Mouse (Mus musculus) embryo, embryonic 11 days (tissue): ENCODE measurements at regions not wholly inside any gene's neighbourhood (a gene's known extent, or its start where the extent isn't known, plus 50 kb on each side); places are given as distances from the start of the nearest gene placed in this dataset.
A peak's percentile ranks its signal among the peaks of the same experiment; 100 is the strongest.

Experiments
- DNase-seq: peaks from one replicate; pipeline ENCODE4 v3.0.0-alpha.2; 2015

- no peak for DNase-seq
These were observed 179.2 kb upstream of the Tas2r134 start for GRCm38 (mm10) chr2:51448121-51448520.

DNA sequence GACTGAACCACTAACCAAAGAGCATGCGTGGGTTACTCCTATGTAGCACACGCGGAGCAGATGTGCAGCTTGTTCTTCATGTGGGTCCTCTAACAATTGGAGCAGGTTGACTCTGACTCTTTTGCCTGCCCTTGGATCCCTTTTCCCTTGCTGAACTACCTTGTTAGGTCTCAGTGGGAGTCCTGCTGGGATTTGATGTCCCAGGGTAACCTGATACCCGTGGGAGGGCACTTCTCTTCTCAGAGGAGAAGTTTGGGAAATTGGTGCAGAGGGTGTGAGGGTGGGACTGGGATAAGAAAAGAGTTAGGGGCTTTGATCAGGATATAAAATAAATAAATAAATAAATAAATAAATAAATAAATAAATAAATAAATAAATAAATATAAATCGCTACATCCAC is 179.7 kb upstream of the Tas2r134 start:
- no peak for DNase-seq

- no peak for DNase-seq
These were observed 182.8 kb upstream of the Tas2r134 start for GRCm38 (mm10) chr2:51444386-51445080.

DNA sequence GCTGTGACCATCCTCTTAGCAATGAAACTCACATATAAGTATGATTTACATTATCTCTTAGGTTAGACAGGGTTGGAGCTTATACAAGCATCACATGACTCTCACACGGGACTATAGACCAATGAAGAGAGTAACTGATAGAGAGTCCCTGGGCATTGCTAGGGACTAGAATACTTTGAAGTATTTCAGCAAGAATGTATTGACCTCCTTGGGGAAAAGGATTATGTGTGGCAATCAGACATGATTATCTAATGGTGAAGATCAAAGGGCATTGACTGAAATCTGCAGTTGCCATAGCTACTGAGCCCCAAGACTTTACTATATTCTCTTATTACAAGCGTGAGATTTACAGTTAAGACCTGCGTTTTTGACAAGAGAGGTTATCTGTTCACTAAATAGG is 183.4 kb upstream of the Tas2r134 start:
- DNase-seq = no peak

DNA sequence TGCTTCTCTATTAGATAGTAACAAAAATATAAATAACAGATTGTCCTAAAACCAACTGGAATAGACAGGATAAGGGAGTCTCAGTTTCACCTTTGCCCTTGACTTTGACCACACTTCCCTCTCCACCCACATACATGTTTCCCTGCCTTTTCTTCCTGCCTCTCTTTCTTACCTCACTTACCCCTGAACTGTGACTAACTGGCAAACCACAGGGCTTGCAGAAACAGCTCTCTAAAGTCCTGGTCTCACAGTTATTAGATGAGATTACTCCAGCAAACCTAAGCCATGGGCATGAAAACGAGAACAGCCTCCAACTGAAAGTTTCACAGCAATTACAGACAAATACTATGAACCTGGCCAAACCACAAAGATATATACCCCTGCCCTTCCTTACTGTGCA is 188.3 kb upstream of the Tas2r134 start:
- DNase-seq = no peak

- peak; percentile 39 for DNase-seq
These were observed 190.7 kb upstream of the Tas2r134 start for GRCm38 (mm10) chr2:51436590-51436989.

DNA sequence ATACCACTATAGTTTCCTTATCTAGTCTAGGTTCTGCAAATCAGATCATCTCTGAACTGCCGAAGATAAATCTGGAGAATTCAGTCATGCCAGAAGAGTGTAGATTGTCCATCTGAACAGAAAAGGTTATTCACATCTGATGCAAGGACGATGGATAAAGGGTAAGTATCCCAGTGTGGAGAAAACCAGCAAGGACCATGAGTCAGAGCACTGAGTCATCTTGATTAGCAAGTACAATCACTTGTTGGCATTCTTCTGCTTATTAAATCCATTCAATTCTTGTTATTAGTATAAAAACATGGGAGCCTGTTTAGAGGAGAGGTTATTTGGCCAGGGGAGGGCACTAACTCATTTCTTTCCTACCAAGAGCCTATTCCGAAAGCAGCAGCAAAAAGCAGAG is 195.7 kb upstream of the Tas2r134 start:
- no peak for DNase-seq

- no peak for DNase-seq
These were observed 197.6 kb upstream of the Tas2r134 start for GRCm38 (mm10) chr2:51429716-51430115.

- peak; percentile 61 for DNase-seq
These were observed 204.9 kb upstream of the Tas2r134 start for GRCm38 (mm10) chr2:51422442-51422841.

DNA sequence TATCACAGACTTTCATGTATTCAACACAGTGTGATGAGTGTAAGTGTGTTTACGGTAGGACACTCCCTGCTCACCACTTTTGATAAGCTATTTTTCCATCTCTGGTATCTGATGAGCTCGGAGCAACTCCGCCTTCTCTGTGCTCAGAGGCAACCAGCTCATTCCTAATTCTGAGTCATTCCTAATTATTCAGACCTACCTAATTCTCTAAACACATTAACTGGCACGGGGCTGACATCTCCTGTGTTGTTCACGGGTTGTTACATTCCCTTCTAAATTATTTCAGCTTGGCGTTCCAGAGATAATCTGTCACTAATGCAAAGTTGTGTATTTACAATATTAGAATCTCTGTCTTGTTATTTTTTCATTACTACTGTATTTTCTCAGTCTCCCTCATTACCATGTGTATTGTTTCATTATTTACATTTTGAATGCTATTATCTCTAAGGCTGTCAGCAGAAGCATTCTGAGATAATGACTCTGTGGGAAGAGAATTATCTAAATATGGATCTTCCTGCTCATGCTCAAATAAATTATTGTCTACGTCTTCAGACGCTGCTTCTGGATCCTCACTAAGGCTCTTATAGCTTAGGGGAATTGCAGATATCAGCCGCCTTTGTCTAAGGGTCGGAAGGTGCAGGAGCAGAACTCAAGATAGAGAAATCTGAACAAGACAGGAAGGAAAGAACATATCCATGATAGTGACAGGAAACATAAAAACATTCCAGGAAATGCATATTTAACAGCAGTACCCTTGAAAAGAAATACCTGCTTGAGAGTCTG is 209.2 kb upstream of the Tas2r134 start:
- DNase-seq = no peak

DNA sequence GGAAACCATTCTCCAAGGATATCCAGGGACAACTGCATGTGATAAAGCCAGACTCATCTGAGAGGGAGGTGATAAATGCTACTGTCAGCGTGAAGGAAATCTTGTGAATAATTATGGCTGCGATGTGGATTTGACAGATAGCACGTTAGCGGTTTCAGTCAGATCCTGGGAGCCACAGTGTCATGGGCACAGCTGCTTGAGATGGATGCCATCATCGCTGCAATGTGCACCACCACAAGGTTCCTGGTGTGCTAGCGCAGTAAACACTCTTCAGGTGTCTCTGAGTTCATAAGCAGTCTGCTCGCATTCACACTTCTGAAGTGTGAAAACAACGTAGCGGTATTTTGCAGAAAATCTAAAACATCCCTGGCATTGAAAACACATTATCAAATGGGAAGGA is 238.9 kb upstream of the Tas2r134 start:
- no peak for DNase-seq

GRCm38 (mm10) chr2:51387136-51387535 is 238.2 kb upstream of the Rnd3 start:
- no peak for DNase-seq

DNA sequence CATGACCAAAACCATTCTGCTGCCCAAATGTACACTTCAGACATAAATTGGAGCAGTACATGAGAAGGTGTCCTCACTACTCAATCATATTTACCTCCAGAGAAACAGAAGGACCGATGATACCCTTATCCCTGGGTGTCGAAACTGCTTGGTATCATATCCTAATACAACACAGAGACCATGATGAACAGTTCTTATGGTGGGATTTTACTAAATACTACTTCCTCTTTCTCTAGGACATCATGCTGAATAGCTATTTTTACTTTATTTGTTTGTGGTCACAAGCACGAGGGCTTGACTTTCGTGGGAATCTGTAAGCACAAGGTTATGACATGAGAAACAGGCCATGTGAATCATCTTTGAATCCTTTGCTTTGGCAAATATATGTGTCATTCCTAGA is 227.7 kb upstream of the Rnd3 start:
- DNase-seq = no peak

DNA sequence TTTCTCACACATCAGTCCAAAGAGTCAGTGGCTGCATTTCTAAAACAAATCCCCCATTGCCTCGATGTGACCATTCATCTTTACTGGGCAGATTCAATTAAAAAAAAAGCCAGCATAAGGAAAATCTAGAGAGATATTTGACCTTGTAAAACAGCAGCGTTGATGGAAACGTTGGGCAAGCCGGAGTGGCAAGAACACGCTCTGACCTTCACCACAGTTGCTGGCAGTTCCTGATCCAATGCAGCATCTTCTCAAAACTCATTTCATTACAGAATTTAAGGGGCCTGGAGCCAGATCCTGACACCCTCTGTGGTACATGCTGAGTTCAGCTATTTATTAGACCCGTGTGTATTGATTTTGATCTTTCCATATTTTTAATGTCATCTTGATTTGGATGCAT is 225.7 kb upstream of the Rnd3 start:
- DNase-seq = no peak

DNA sequence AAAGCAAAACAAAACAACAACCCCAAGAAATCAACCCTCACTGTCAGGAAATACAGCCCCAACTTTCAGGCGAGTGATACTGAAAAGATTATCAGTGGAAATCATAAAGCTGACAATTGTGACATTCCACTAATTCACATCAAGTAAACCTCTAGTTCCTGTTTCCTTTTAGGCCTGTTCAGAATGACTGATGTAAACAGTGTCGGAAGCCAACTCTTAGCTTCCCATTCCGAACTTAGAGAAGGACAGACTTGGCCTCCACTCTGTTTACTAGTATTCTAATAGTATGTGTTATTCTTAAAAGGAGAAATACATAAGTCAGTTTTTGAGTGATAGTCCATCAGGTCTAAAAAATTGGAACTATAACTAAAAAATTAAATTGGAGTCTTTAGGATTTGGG is 223.9 kb upstream of the Rnd3 start:
- DNase-seq = no peak

DNA sequence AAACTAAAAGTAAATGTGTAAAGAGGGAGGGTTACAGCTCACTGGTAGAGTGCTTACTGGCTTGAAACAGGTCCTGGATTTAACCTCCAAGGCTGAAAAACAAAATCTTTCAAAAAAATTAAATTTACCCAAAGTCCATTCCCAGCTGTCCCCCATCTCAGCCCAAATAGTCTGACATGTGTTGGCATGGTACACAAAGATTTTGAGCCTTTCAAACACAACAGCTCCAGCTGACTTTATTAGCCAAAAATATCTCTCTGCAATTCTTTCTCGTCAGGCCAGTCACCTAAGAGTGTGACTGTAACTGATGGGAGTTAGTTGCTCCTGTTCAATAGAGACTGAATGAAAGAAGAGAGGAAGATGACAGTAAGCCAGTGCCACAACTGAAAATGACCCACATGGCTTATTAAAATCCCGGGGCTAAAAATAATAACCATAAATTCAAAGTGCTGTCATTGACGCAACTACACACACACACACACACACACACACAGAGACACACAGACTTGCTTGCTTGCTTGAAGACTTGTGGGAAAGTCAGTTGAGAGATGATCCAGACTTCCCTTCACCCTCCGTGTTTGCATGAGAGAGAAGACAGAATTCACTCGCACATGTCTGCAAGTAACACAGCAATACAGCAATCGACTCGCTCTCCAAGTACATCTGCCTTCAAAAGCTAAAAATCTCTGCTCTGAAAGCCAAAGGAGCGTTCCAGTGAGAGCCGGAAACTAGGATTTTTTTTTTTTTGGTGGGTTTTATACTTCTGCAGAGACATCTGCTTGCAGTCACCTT is 214.1 kb upstream of the Rnd3 start:
- no peak for DNase-seq

DNA sequence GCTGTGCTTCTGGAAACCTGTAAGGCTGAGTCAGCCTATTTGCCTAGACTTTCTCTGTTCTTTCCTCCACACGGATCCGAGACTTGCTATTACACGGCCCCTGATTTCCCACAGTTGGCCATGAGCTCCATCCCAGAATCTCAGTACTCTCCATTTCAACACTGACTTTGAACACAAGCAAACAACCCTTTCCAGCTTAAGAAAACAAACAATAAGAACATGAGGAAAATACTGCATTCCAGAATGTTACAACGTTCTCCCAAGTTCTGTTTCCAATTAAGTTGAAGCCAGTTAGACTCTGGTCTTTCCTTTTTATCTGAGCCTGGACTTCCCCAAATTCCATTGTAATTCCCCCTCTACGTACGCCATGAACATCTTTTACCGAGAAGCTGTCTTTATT is 206.4 kb upstream of the Rnd3 start:
- DNase-seq = no peak

DNA sequence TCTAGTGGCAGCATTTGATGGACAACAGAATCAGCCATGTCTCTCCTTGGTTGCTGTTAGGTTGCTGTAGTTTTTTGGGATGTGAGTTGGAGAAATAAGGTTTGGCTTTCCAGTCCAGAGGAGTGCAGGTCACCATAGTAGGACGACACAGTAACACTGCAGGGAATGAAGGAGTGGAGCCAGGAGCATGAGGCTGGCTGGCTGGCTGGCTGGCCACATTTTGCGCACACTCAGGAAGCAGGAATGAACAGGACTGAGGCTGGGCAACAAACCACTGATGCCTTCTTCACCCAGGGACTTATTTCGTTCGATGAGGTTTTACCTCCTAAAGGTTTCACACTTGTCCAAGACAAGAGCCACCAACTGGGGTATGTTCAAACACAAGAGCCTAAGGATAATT is 205.9 kb upstream of the Rnd3 start:
- no peak for DNase-seq

DNA sequence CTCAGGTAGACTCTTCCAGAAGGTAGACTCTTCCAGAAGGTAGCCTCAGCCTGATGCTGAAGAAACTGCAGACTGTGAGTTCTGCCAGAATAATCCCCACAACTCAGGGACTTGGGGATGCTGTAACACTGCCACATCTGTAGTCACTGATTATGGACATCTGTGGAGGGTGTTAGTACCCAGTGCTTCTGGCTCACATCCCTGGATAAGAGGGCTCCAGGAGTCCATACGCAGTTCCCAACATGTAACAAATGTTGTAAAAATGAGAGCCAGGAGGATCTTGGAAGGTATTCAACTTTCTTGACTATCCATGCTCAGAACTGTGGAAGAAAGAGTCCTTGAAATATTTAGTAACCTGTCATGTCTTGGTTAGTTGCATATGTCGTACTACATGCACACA is 200.7 kb upstream of the Rnd3 start:
- no peak for DNase-seq

GRCm38 (mm10) chr2:51348774-51349173 is 199.9 kb upstream of the Rnd3 start:
- DNase-seq = no peak

DNA sequence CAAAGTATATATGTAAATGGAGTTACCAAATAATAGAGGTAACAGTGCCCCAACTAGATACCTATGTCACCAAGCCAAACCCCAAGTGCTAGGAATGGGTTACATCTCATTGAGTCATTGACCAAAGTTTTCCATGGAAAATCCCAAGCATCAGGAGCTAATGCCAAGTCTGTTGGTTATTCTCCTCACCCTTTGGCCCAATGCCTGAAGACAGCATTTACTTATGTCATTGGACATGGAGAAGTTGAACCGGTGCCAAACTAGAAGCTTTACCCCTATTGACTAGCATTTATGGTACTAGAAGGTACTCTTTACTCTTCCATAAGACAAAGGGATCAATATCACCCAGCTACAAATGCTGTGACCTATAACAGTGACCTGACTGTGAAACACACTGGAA is 198.2 kb upstream of the Rnd3 start:
- no peak for DNase-seq

GRCm38 (mm10) chr2:51342421-51342820 is 193.5 kb upstream of the Rnd3 start:
- no peak for DNase-seq

DNA sequence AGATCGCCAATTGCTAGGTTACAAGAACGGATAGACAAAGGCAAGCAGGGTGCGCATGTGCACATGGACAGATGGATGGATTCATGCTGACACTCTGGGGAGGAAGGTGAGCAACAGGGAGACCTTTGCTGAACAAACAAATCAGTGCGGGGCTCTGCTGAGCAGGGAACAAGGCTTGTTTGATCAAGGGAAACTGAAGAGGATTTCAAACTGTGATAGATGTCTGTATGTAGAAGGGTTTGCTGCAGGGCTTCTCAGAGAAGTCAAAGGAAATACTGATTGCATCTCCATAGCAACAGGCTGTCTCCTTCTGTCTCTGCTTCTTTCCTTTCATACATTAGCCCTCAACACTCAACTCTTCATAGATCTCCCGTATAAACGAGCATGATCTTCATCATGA is 185.5 kb upstream of the Rnd3 start:
- no peak for DNase-seq

- DNase-seq = no peak
These were observed 178.2 kb upstream of the Rnd3 start for GRCm38 (mm10) chr2:51327081-51327480.
